Mouse (Mus musculus): Measurements from ENCODE around the gene Spats2l. TPM values are rescaled to one million over a fixed set of nuclear protein-coding genes. Genes with fewer than 3 reads are reported as not detected.

Gene Spats2l
- total and polyA plus RNA-seq, 2 experiments from 2014 or later = 34.8 to 80.4 TPM

GRCm38 (mm10) chr1:57862024-57862423, 88.1 kb downstream of the Spats2l start:
- H3K36me3 ChIP-seq (ENCODE audit: insufficient read depth, low read length) = no peaks in the 10 kb centered on the region
- no peak overlapping the region for H3K4me3 ChIP-seq (ENCODE audit: low read depth, low read length)
- peak overlapping the region; percentile 47; the same call in 1 of the 2 replicates for H3K27ac ChIP-seq (ENCODE audit: low read depth, low read length)
- H3K27me3 ChIP-seq (ENCODE audit: insufficient read depth, low read length) = no peaks in the 10 kb centered on the region
- no peaks in the 10 kb centered on the region for H3K4me1 ChIP-seq (ENCODE audit: insufficient read depth, low read length)
- no peaks in the 10 kb centered on the region for H3K9me3 ChIP-seq (ENCODE audit: low read length)
- DNase-seq (ENCODE audit: low spot score) (peak; percentile 58), ATAC-seq (ENCODE audit: low FRiP score) (peak; percentile 65)
- H3K9ac ChIP-seq (replicated peaks; ENCODE audit: low read length, poor library complexity, severe bottlenecking) = no peak overlapping the region
- TF ChIP-seq CTCF (IDR thresholded peaks at IDR 0.05) = no peak
- H3K4me2 ChIP-seq (ENCODE audit: low read depth, low read length, poor library complexity, severe bottlenecking) = no peak overlapping the region
- 7% methylated on average over 4 of the region's 4 CpGs for WGBS

DNA sequence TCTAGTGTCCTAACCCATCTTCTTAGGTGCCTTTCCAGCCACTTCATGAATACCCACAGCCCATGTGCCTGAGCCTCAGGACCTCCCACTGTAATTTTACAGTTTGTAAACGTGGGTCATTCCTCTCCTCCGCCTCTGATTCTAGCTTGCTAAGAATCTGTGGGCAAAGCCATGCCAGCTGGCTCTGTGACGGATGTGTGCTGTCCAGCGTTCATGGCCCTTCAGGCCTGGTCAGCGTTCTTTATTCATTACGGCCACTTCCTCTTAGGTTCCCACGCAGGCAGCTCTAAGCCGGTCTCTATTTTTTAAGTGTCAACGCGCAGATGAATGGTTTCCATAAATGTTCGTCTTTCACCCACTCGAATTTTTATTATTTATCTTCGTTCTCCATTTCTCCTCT, 94.7 kb downstream of the Spats2l start:
- no peak for ATAC-seq (ENCODE audit: low FRiP score)
- no peaks in the 10 kb centered on the region for H3K36me3 ChIP-seq (ENCODE audit: insufficient read depth, low read length)
- no peaks in the 10 kb centered on the region for H3K9me3 ChIP-seq (ENCODE audit: low read length)
- TF ChIP-seq CTCF (IDR thresholded peaks at IDR 0.05) = no peak
- no peak overlapping the region for H3K9ac ChIP-seq (replicated peaks; ENCODE audit: low read length, poor library complexity, severe bottlenecking)
- WGBS = 77% methylated on average over 13 of the region's 13 CpGs
- no peak overlapping the region for H3K4me3 ChIP-seq (ENCODE audit: low read depth, low read length)
- H3K4me1 ChIP-seq (ENCODE audit: insufficient read depth, low read length) = no peaks in the 10 kb centered on the region; the same call in 1 of the 2 replicates
- DNase-seq (ENCODE audit: low spot score) = no peak
- H3K27me3 ChIP-seq (ENCODE audit: insufficient read depth, low read length) = no peaks in the 10 kb centered on the region
- H3K27ac ChIP-seq (ENCODE audit: low read depth, low read length) = no peak overlapping the region
- no peak overlapping the region for H3K4me2 ChIP-seq (ENCODE audit: low read depth, low read length, poor library complexity, severe bottlenecking)

DNA sequence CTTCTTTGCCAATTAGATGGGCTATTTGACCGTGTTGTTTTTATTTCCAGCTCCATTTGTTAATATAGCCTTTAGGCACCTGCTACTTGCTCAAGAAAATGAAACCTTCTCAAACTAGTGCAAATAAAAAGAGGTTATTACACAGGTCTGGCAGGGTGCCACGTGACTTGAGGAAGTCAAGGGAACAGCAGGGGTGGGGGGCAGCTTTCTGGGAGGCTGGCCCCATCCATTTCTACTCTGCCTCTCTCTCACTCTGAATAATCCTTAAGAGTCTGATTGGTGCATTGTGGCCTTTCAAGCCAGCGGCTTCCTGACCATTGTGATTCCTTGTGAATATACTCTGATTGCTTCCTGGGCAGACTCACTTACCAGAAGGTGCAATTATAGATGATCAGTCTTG, 98.0 kb downstream of the Spats2l start:
- Histone ChIP-seq H3K4me2 (ENCODE audit: low read depth, low read length, poor library complexity, severe bottlenecking) (no peak overlapping the region), H3K9ac (replicated peaks; ENCODE audit: low read length, poor library complexity, severe bottlenecking) (no peak overlapping the region), H3K4me1 (ENCODE audit: insufficient read depth, low read length) (peaks cover 4% of the 10 kb centered on the region; the same call in 1 of the 2 replicates), H3K27me3 (ENCODE audit: insufficient read depth, low read length) (no peaks in the 10 kb centered on the region), H3K9me3 (ENCODE audit: low read length) (no peaks in the 10 kb centered on the region), H3K27ac (ENCODE audit: low read depth, low read length) (no peak overlapping the region), H3K36me3 (ENCODE audit: insufficient read depth, low read length) (no peaks in the 10 kb centered on the region), H3K4me3 (ENCODE audit: low read depth, low read length) (no peak overlapping the region)
- no peak for ATAC-seq (ENCODE audit: low FRiP score)
- TF ChIP-seq CTCF (IDR thresholded peaks at IDR 0.05) = no peak
- DNase-seq (ENCODE audit: low spot score) = no peak
- 31% methylated on average over 3 of the region's 3 CpGs for WGBS

DNA sequence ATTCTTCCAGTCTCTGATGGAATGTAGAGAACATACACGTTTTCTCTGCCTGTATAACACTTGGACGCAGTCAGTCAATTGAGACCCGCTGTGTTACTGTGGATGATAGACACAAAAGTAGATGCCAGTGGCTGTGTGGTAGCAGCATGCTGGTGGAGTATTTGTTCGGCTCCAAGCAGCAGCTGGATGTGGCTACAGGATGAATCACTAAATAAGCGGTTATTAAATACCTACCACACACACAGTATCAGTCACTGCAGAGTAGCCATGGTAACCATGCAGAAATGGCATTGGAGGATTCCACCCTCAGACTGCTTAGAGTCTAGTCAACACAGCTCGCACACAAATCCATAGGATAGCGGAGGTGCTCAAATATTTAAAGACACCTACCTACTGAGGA, 100.0 kb downstream of the Spats2l start:
- 67% methylated on average over 7 of the region's 7 CpGs for WGBS
- no peak for ATAC-seq (ENCODE audit: low FRiP score)
- H3K27me3 ChIP-seq (ENCODE audit: insufficient read depth, low read length) = no peaks in the 10 kb centered on the region

GRCm38 (mm10) chr1:57875109-57875508, 101.1 kb downstream of the Spats2l start:
- 41% methylated on average over 6 of the region's 6 CpGs for WGBS
- Histone ChIP-seq H3K4me2 (ENCODE audit: low read depth, low read length, poor library complexity, severe bottlenecking) (no peak overlapping the region), H3K27ac (ENCODE audit: low read depth, low read length) (peak overlapping the region; percentile 48; the same call in 1 of the 2 replicates), H3K36me3 (ENCODE audit: insufficient read depth, low read length) (no peaks in the 10 kb centered on the region), H3K4me1 (ENCODE audit: insufficient read depth, low read length) (peaks cover 4% of the 10 kb centered on the region; the same call in 1 of the 2 replicates), H3K27me3 (ENCODE audit: insufficient read depth, low read length) (no peaks in the 10 kb centered on the region), H3K9me3 (ENCODE audit: low read length) (no peaks in the 10 kb centered on the region), H3K9ac (replicated peaks; ENCODE audit: low read length, poor library complexity, severe bottlenecking) (no peak overlapping the region), H3K4me3 (ENCODE audit: low read depth, low read length) (no peak overlapping the region)
- TF ChIP-seq CTCF (IDR thresholded peaks at IDR 0.05) = no peak
- DNase-seq (ENCODE audit: low spot score) = peak; percentile 57
- ATAC-seq (ENCODE audit: low FRiP score) = 0 out of 2 replicates have a peak, but pooled peaks have one; percentile 14

More for the DNA sequence above, 100.0 kb downstream of the Spats2l start:
- Histone ChIP-seq H3K27ac (ENCODE audit: low read depth, low read length) (no peak overlapping the region), H3K4me2 (ENCODE audit: low read depth, low read length, poor library complexity, severe bottlenecking) (no peak overlapping the region), H3K36me3 (ENCODE audit: insufficient read depth, low read length) (no peaks in the 10 kb centered on the region), H3K4me1 (ENCODE audit: insufficient read depth, low read length) (peaks cover 4% of the 10 kb centered on the region; the same call in 1 of the 2 replicates), H3K9me3 (ENCODE audit: low read length) (no peaks in the 10 kb centered on the region), H3K4me3 (ENCODE audit: low read depth, low read length) (no peak overlapping the region), H3K9ac (replicated peaks; ENCODE audit: low read length, poor library complexity, severe bottlenecking) (no peak overlapping the region)
- DNase-seq (ENCODE audit: low spot score) = no peak
- TF ChIP-seq CTCF (IDR thresholded peaks at IDR 0.05) = no peak

- H3K9ac ChIP-seq (replicated peaks; ENCODE audit: low read length, poor library complexity, severe bottlenecking) = no peak overlapping the region
- no peaks in the 10 kb centered on the region for H3K27me3 ChIP-seq (ENCODE audit: insufficient read depth, low read length)
- H3K9me3 ChIP-seq (ENCODE audit: low read length) = no peaks in the 10 kb centered on the region
- DNase-seq (ENCODE audit: low spot score) (peak; percentile 72), ATAC-seq (ENCODE audit: low FRiP score) (peak; percentile 75)
- H3K4me3 ChIP-seq (ENCODE audit: low read depth, low read length) = no peak overlapping the region
- H3K36me3 ChIP-seq (ENCODE audit: insufficient read depth, low read length) = no peaks in the 10 kb centered on the region
- H3K27ac ChIP-seq (ENCODE audit: low read depth, low read length) = peak overlapping the region; percentile 48
- WGBS = 13% methylated on average over 7 of the region's 7 CpGs
- peak overlapping the region; percentile 23; the same call in 1 of the 2 replicates for H3K4me2 ChIP-seq (ENCODE audit: low read depth, low read length, poor library complexity, severe bottlenecking)
- TF ChIP-seq CTCF (IDR thresholded peaks at IDR 0.05) = no peak
- peaks cover 4% of the 10 kb centered on the region; the same call in 1 of the 2 replicates for H3K4me1 ChIP-seq (ENCODE audit: insufficient read depth, low read length)
Measured at GRCm38 (mm10) chr1:57875512-57875911, 101.5 kb downstream of the Spats2l start.
